Mouse (Mus musculus) kidney, postnatal 36 days (tissue): ENCODE data around the gene Casq1.

Source experiments
- DNase-seq, 2 experiments: peaks; one replicate each; pipeline ENCODE4 v3.0.0; 2021 to 2022; ENCODE audit warnings: mixed read lengths in 2 of 2

Gene Casq1

DNA sequence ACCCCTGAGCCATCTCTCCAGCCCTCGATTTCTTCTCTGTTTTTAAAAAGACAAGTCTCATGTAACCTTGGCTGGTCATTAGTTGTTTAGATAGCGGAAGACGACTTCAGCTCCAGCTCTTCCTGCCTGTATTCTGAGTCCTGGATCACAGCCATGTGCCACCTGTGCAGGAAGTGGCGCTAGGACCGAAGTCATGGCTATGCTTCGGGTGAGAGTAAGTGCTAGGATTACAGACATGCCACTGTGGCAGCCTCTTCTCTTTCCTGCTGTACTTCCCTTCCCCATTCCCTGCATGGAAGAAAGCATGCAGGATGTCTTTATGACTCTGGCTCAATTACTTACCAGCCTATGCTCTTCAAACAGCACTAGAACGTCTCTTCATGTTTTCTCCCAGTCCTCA is 40.6 kb downstream of the Casq1 start:
- DNase-seq, result peak in 1 of 2 experiments; percentile 36

GRCm38 (mm10) chr1:172177791-172178190 is 41.9 kb downstream of the Casq1 start:
- DNase-seq, result no peak

GRCm38 (mm10) chr1:172173181-172173580 is 46.5 kb downstream of the Casq1 start:
- no peak for DNase-seq

GRCm38 (mm10) chr1:172172381-172172780 is 47.3 kb downstream of the Casq1 start:
- DNase-seq, result no peak

DNA sequence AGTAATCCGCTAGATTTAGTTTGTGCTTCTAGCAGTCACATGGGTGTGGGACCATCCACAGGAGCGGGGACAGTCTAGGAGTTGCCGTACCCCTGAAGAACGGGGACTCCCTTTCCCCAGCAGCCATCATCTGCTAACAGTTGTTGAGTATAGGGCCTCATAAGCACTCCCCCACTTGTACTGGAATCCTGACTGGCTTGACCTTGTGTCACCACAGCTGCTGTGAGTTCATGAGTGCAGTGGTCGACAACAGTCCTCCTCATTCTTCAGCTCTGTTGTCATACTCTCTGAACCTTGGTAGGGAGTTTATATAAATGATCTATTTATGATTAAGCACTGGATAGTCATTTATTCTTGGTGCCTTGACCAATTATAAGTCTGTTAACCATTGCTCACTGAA is 49.9 kb downstream of the Casq1 start:
- DNase-seq, result no peak

DNA sequence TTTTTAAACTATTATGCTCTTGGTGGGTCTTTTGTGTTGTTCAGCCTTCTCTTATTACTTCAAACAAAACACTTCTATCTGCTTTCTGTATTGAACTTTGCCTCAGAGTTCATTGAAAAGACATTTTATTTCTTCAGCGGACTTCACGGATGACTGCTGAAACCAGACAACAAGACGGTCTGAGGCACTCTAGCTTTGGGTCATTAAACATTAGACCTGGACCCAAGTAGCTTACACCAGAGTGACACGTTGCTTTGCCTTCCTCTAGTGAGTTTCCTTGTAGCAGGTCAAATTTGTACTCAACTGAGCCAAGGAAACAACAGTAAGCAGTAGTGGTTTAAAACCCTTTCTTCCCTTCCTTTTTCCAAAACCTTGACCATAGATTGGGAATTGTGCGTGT is 51.8 kb downstream of the Casq1 start:
- DNase-seq, result peak; percentile 37 to 85

DNA sequence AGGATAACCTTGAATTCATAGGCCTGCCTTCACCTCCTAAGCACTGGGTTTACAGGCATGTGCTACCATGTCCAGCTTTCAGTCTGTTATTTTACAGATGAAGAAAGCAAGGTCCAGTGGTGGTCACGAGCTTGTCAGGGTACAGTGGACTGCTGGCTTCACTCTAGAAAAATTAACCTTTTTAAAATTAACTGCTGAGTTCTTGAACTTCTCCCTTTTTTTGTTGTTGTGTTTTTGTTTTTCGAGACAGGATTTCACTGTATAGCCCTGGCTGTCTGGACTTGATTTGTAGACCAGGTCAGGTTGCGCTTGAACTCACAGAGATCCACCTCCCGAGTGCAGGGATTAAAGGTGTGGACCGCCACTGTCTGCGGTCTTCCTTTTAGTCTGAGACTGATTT is 56.7 kb downstream of the Casq1 start:
- peak; percentile 67 to 72 for DNase-seq

DNA sequence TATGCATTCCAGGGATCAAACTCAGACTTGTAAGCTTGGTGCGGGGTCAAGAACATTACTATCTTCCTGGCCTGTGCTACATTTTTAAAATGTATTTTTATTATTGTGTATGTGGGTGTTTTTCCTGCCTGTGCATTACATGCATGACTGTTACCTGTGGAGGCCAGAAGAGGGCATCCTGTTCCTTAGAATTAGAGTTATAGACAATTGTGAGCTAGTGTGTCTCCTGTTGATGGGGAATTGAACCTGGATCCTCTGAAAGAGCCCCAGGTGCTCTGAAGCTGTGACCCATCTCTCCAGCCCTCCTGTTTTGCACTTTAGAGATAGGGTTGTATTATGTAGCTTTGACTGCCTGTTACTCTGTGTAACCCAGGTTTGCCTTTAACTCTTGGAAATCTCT is 57.7 kb downstream of the Casq1 start:
- DNase-seq, result peak; percentile 54 to 55

- no peak for DNase-seq
Measured at GRCm38 (mm10) chr1:172160508-172160907, 59.2 kb downstream of the Casq1 start.

- no peak for DNase-seq
Measured at GRCm38 (mm10) chr1:172159970-172160369, 59.7 kb downstream of the Casq1 start.
